In the genomic region with DNA sequence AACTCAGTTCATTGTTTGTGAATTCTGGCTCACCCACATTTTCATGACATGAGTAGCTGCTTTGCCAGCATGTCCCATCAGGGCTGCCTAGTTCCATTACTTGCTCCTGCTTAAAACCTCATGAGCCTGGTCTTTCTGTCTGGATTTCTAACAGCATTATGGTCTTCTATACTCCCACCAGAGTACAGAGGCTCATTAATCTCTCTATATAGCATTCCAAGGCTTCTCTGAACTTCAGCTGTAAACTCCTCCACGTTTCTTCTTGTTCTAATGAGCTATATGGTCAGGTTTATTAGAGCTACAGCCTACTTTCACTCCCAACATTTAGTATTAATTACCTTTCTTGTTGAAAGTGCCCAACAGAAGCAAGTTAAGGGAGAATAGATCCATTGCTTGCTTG, we compare ENCODE assay signal across 18 mouse cellular contexts.
"Had no signal": no experiment of that assay in that cellular context is flagged by ENCODE, and none has a peak within 500 bp of the region (broad histone marks: within the 10 kb centered on the region; RNA-seq: fewer than 3 reads in every experiment).

No protein-coding gene starts in this region.

- H3K27me3 ChIP-seq: midbrain, embryonic 12.5 days; neural tube, embryonic 13.5 days; neural tube, embryonic 15.5 days had no signal

- H3K9ac ChIP-seq: lung, embryonic 14.5 days; midbrain, embryonic 12.5 days; neural tube, embryonic 13.5 days; neural tube, embryonic 15.5 days had no signal

- H3K4me2 ChIP-seq: lung, embryonic 14.5 days; midbrain, embryonic 12.5 days; neural tube, embryonic 13.5 days; neural tube, embryonic 15.5 days had no signal

- H3K9me3 ChIP-seq: midbrain, embryonic 10.5 days; midbrain, embryonic 12.5 days; neural tube, embryonic 13.5 days; neural tube, embryonic 15.5 days had no signal

- H3K4me1 ChIP-seq: midbrain, embryonic 10.5 days; midbrain, embryonic 12.5 days; neural tube, embryonic 13.5 days; neural tube, embryonic 15.5 days had no signal

- H3K4me3 ChIP-seq: midbrain, embryonic 10.5 days; midbrain, embryonic 12.5 days; myocyte; neural tube, embryonic 13.5 days; neural tube, embryonic 15.5 days had no signal

- DNase-seq: lung, embryonic 14.5 days; lung, postnatal 10 days; lung, postnatal 4 days; midbrain, embryonic 14.5 days; retina, postnatal 1 day; right cerebral cortex, adult 18-20 months; right cerebral cortex, postnatal 25 days; right cerebral cortex, postnatal 4 days; spleen, adult 18-20 months; thymus, adult 18-20 months; thymus, postnatal 14 days; thymus, postnatal 36 days had no signal

- H3K27ac ChIP-seq: midbrain, embryonic 10.5 days; midbrain, embryonic 12.5 days; neural tube, embryonic 13.5 days; neural tube, embryonic 15.5 days had no signal

- H3K36me3 ChIP-seq: midbrain, embryonic 10.5 days; midbrain, embryonic 12.5 days; neural tube, embryonic 13.5 days; neural tube, embryonic 15.5 days had no signal

- ATAC-seq: midbrain, embryonic 16.5 days had no signal
